15 mouse cellular contexts compared by ENCODE assay signal in the genomic region with DNA sequence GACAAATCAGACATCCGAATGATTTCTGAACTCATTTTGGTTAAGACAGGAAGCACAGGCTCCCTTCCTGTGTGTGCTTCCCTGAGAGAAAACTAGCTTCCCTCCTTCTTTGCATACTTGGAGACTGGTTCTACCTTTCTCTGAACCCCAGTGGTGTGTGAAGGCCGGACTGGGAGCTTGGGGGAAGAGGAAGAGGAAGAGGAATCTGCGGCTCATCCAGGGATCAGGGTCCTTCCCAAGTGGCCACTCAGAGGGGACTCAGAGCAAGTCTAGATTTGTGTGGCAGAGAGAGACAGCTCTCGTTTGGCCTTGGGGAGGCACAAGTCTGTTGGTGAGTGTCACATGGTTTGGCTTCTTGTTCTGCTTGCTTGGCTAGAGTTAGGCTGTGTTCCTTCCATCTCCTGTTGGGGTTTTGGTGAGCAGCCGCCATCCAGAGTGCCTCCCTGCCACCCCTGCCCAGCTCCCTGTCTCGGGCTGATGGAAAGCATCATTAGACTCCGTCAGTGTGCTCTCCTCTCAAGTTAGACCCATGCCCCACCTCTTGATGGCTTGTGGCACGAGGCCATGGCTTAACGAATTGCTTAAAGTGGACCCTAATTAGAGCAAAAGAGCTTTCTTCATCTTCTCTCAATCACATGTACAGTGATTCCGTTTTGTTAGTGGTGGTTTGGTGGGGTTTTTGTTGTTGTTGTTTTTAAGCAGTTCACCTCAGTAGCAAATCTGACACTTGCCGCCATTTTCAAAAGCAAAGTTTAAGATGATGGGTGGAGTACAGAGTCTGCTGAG. TPM values are rescaled to one million over a fixed set of nuclear protein-coding genes. Genes with fewer than 3 reads are reported as not detected.
DNase-seq lines count a peak whose midpoint lies in the region; ATAC-seq lines count a peak whose summit lies in the region.
"Had no signal": no experiment of that assay in that cellular context is flagged by ENCODE, and none has a peak within 500 bp of the region (broad histone marks: within the 10 kb centered on the region; RNA-seq: fewer than 3 reads in every experiment).

No protein-coding gene starts in this region.

- no peak; the same call in 1 of the 2 replicates for ATAC-seq in heart, embryonic 16.5 days (replicated peaks; ENCODE audit: extremely low read depth, insufficient read depth, low FRiP score)
- no peak for ATAC-seq in heart, embryonic 11.5 days (replicated peaks; ENCODE audit: insufficient number of reproducible peaks, low FRiP score, low TSS enrichment)
- ATAC-seq in erythroid progenitor cell, adult 5-6 weeks (replicated peaks; ENCODE audit: low FRiP score, poor library complexity, severe bottlenecking) = peak; percentile 9; the same call in 1 of the 2 replicates
- peak; percentile 34 for ATAC-seq in megakaryocyte-erythroid progenitor cell, adult 5-6 weeks (replicated peaks; ENCODE audit: low FRiP score, low TSS enrichment, poor library complexity, severe bottlenecking)
- no peak for ATAC-seq in frontal cortex, adult (ENCODE audit: low TSS enrichment)

- no peaks in the 10 kb centered on the region for H3K9me3 ChIP-seq in heart, embryonic 16.5 days (replicated peaks; ENCODE audit: control insufficient read depth, low read length)
- H3K9me3 ChIP-seq in heart, embryonic 11.5 days (replicated peaks; ENCODE audit: control insufficient read depth, low read length) = no peaks in the 10 kb centered on the region
- H3K9me3 ChIP-seq: forebrain, embryonic 12.5 days; heart, embryonic 12.5 days; midbrain, embryonic 12.5 days had no signal

- peak overlapping the region; percentile 0 for H3K4me2 ChIP-seq in heart, embryonic 16.5 days (ENCODE audit: low read depth, low read length)
- H3K4me2 ChIP-seq in heart, embryonic 11.5 days = no peak overlapping the region
- H3K4me2 ChIP-seq: forebrain, embryonic 12.5 days; heart, embryonic 12.5 days; midbrain, embryonic 12.5 days had no signal

- peak; percentile 47 for DNase-seq in thymus, postnatal 10 days (ENCODE audit: low spot score in 2 of 2)
- DNase-seq in kidney, postnatal 14 days = no peak
- no peak for DNase-seq in urinary bladder, postnatal 10 days (ENCODE audit: low spot score)
- DNase-seq: adrenal gland, postnatal 10 days; cerebellum, postnatal 25 days; left cerebral cortex, postnatal 4 days had no signal

- H3K27ac ChIP-seq in heart, embryonic 16.5 days (ENCODE audit: low read length) = peak overlapping the region; percentile 9
- no peak overlapping the region for H3K27ac ChIP-seq in heart, embryonic 11.5 days (ENCODE audit: low read depth, low read length)
- H3K27ac ChIP-seq: forebrain, embryonic 12.5 days; midbrain, embryonic 12.5 days; stomach, postnatal 0 days had no signal

- no peaks in the 10 kb centered on the region for H3K36me3 ChIP-seq in heart, embryonic 16.5 days (ENCODE audit: control insufficient read depth, insufficient read depth)
- H3K36me3 ChIP-seq in heart, embryonic 11.5 days (ENCODE audit: control insufficient read depth, insufficient read depth, low read length) = no peaks in the 10 kb centered on the region
- H3K36me3 ChIP-seq: forebrain, embryonic 12.5 days; heart, embryonic 12.5 days; midbrain, embryonic 12.5 days had no signal

- H3K4me1 ChIP-seq in heart, embryonic 16.5 days (ENCODE audit: control insufficient read depth, insufficient read depth, low read length) = peaks cover 5% of the 10 kb centered on the region
- no peaks in the 10 kb centered on the region for H3K4me1 ChIP-seq in heart, embryonic 11.5 days (ENCODE audit: control insufficient read depth, insufficient read depth, low read length)

- H3K4me3 ChIP-seq in heart, embryonic 16.5 days (ENCODE audit: low read length) = peak overlapping the region; percentile 14
- H3K4me3 ChIP-seq in heart, embryonic 11.5 days (ENCODE audit: low read depth, low read length) = no peak overlapping the region
- H3K4me3 ChIP-seq: forebrain, embryonic 12.5 days; heart, embryonic 12.5 days; midbrain, embryonic 12.5 days had no signal

- WGBS in heart, embryonic 16.5 days = 64% methylated on average over 11 of the region's 11 CpGs
- WGBS in heart, embryonic 11.5 days (ENCODE audit: insufficient replicate concordance) = 72% methylated on average over 11 of the region's 11 CpGs

- peaks cover 21% of the 10 kb centered on the region for H3K27me3 ChIP-seq in heart, embryonic 16.5 days (ENCODE audit: control insufficient read depth, insufficient read depth, low read length)
- peaks cover 22% of the 10 kb centered on the region for H3K27me3 ChIP-seq in heart, embryonic 11.5 days (ENCODE audit: control insufficient read depth, insufficient read depth, low read length)

- H3K9ac ChIP-seq in heart, embryonic 16.5 days (ENCODE audit: low read length) = no peak overlapping the region
- H3K9ac ChIP-seq in heart, embryonic 11.5 days (ENCODE audit: low read depth, low read length) = no peak overlapping the region
- H3K9ac ChIP-seq: forebrain, embryonic 12.5 days; heart, embryonic 12.5 days; midbrain, embryonic 12.5 days had no signal

RNA-seq across cellular contexts. Expression of gene Ikzf1, which starts 5.4 kb away (rescaled TPM):
- 3.9 and 15.1 TPM in 2 replicates for polyA plus RNA-seq in heart, embryonic 16.5 days (2015; fragmentation: Nextera tagmentation; extraction: Ambion mirVana)
- 7.0 and 7.6 TPM in 2 replicates for polyA plus RNA-seq in heart, embryonic 11.5 days (2014; fragmentation: Nextera tagmentation; extraction: Ambion mirVana)
- total RNA-seq in erythroid progenitor cell, adult 5-6 weeks (2015; ENCODE audit: low replicate concordance) = 116 and 120 TPM in 2 replicates
- total RNA-seq in erythroid progenitor cell, adult 5-6 weeks (2017; ENCODE audit: low replicate concordance) = 40.9 and 81.1 TPM in 2 replicates
- 259 and 321 TPM in 2 replicates for total RNA-seq in megakaryocyte-erythroid progenitor cell, adult 5-6 weeks (2014; fragmentation: Nextera tagmentation)
- total RNA-seq in megakaryocyte-erythroid progenitor cell, adult 5-6 weeks (2017) = 239 and 294 TPM in 2 replicates

Comparison
In these comparisons a context has a peak if more than half of its experiments do, and no peak if none do; other contexts are left out.
1. ATAC-seq: peak in erythroid progenitor cell, adult 5-6 weeks (single experiment) and megakaryocyte-erythroid progenitor cell, adult 5-6 weeks (single experiment); none in heart, embryonic 16.5 days (single experiment), heart, embryonic 11.5 days (single experiment) and frontal cortex, adult (single experiment).
2. DNase-seq: peak in thymus, postnatal 10 days (2 of 2); none in kidney, postnatal 14 days (single experiment) and urinary bladder, postnatal 10 days (single experiment).